Mouse (Mus musculus) c-Kit-negative CD71-positive TER-119-positive erythroid progenitor cells, embryonic 14.5 days (primary cell): Measurements from ENCODE around the gene Dll4.

Experiments
- DNase-seq: peaks from one replicate; pipeline ENCODE4 v3.0.0-alpha.2; 2013; ENCODE audit warnings: low read depth, low spot score

Dll4 gene

DNA sequence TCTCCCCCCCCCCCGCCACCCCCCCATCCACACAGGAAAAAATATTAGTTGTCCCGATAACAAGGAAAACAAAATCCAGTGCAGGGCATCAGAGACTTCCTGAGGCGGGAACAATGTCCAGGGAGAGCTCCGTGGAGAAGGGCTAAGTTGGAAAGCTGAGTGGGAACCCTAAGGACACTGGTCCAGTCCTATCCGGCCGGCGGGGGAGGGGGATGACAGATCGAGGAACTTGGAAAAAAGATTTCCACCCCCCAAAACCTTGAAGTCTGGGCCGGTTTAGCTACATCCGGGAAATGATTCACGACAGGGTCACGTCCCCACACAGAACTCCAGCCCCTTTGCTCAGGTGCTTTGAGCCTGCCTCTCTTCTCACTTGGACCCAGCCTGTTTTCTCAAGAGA lies 14.0 kb upstream of the Dll4 start:
- no peak for DNase-seq

DNA sequence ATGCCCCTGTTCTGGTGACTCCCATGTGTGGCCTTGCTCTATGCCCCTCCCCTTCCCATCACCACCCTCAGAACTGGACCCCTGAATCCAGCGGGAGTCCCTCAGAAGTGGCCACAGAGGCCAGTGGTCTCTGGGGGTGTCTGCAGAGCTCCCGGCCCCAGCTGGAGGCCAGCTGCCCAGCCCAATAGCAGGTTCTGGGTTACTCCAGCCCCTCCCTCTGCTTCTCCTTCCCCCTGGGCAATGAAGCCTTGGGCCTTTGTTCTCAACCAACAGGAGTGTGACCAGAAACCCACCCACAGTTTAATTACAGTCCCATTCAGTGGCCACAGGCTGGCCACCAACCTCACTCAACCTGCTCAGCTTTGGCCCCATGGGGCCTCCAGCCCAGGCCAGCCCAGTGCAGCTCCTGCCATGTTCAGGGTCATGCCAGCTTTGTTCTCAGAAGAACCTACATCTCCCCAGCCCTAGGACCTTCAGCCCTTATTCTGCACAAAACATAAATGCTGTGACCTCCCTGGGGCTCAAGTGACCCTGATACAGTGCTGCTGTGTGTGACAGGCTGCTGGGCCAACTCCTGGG lies 13.1 kb upstream of the Dll4 start:
- DNase-seq: no peak

DNA sequence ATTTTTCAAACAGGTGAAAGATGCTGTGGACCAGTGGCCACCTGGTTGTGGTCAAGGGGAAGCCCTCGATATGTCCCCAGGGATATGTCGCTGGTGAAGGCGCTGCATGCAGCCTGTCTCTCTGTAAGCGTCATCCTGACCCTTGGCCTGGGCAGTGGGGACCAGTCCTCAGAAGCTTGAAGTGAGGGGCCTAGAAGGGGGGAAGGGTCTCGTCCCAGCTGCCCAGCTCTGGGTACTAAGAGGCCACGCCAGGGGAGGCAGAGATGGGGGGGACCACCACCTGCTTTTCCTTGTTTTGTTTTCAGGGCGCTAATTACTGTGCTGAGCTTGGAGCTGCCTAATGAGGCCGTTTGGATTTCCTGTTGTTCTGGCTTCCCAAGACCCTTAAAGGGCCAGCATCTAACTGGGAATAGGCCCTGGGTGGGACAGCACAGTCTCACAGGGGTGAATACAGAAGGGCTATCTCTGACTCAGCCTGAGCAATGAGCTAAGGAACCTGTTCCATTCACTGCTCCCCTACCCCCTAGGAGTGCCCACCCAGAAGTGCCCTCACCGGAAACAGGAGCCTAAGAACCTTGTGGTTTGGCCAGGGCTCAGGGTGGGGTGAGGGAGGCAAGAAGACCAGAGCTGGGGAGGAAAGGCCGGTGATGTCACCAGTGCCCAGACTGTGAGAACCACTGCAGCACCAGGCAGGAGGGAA lies 11.7 kb upstream of the Dll4 start:
- DNase-seq: no peak

DNA sequence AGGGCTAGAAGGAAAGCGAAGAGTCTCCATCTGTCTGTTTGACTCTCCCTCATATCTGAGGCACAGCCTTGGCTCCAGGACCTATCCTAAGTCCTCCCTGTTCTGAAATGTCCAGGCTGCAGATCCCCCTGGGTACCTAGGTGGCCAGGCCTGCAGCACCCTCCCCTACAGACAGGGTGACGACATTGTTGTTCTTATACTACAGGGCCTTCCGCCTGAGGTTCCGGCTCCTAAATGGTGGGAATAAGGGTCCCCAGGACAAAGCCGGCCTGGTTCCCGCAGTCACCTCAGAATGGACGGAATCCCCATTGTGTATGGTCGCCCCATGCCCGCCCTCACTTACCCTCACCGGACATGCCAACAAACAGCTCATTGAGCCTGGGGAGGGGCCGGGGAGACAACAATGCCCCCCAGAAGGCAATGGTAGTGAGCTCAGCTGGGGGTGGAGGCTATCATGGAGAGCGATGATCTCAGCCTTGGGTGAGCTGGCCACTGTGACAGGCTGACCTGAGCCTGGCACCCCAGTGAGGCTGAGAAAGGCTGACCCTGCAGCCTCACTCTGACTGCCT lies 10.8 kb upstream of the Dll4 start:
- DNase-seq: no peak

DNA sequence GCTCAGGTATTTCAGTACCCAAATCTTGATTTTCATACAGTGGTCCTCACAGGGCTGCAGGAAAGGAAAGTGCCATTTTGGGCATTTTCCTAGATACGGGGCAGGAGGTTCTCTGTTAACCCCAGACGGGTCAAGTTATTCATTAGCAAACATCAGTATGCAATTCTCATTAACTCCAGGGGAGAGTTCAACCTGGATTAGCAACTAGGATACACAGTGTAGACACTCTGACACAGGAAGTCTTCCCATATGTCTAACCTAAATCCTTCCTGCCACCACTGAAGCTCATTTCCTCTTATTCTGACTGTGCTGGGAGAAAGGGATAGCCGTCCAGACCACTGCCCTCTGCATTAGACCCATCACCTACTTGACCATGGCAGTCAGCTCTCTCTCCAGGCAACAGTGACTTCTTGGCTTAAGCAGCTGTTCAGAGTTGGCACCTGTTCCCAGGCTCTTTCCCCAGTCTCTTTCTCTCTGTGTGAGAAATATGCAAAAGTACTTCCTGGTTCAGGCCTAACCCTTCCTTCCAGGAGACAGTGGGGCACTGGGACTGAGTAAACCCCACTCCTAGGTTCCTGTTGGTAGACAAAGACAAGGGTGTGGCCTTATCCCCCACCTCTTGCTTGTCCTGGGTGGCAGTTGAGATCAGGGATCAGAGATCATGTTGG lies 7.4 kb upstream of the Dll4 start:
- DNase-seq: no peak

DNA sequence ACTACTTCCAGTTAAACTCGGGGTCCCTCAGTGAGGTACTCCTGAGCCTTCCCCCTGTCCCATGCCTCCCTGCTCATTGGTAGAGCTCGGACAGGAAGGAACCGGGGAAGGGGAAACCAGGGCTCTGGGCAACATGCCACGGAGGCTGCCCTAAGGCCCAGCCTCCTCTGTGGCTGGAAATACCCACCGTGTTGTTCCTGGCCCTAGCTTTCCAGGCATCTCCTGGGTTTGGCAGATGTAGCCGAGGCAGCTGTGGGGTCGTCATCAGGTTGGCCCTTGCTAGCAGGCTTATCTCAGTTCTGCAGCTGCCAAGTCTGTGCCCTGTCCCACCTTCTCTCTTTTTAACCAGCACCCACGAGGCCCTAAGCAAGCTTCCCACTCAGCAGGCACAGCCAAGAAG lies 5.0 kb upstream of the Dll4 start:
- no peak for DNase-seq

DNA sequence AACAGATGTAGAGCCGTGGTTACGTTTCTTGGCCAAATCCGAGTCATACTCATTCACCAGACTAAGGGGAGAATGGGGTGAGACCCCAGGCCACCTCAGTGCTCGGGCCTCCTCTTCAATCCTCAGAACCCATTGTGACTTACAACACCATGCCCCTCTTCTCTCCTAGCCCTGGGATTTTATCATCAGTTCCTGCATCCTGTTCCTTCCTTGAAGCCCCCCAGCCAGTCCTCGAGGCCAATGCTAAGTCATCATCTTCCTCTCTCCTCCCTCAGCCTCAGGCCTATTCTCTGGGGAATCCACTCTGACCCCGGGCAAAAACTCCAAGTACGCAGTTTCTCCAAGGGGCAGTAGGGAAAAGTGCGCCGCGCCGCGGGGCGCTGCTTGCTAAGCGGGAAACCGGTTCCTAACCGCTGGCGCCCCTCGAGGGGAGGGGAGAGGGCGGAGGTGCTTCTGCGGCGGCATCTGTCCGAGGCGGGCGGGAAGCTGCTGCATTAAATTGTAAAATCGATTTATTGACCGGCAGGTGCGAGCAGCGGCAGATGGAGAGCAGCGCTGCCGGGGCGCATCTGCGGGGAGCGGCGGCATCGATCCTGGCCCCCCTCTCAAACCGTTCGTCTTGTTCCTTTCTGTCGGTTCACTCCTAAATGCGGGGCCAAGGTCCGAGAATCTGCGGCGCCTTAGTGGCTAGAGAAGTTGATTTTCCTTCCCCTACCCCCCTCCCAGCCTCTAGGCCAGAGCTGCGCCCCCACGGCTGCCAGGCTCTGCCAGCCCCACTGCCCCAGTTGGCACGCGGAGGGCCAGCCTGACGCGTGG lies 3.6 kb upstream of the Dll4 start:
- no peak for DNase-seq

DNA sequence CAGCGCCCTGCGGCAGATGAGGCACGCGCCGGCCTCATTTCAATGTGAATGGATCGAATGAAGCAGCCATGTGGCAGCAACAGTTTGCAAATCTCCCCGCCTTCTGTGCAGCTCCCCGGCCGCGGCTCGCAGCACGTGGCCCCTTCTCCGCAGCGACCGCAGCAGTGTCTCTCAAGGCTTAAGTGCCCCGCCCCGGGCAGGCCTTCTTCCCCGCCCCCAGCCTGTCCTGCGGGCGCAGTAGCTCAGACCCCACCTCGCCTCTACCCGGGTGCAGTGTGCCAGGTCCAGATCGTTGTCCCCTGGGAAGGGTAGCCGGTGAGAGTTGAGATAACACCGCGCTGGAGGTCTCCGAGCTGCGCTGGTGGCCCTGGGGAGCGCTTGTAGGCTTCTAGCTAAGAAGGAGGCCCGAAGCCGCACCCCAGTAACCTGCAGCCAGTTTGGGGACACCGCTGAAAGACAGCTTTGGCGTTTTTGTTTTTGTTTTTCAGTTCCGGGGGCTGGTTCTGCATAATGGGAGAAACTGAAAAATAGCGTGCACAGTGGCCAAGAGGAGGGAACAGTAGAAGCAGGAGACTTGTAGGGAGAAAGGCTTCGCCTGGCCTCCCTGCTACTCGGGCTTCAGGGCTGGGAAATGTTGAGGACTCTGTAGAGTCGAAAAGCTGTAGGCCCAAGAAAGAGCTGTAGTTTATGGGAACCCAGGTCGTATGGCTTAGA lies 2.8 kb upstream of the Dll4 start:
- no peak for DNase-seq

DNA sequence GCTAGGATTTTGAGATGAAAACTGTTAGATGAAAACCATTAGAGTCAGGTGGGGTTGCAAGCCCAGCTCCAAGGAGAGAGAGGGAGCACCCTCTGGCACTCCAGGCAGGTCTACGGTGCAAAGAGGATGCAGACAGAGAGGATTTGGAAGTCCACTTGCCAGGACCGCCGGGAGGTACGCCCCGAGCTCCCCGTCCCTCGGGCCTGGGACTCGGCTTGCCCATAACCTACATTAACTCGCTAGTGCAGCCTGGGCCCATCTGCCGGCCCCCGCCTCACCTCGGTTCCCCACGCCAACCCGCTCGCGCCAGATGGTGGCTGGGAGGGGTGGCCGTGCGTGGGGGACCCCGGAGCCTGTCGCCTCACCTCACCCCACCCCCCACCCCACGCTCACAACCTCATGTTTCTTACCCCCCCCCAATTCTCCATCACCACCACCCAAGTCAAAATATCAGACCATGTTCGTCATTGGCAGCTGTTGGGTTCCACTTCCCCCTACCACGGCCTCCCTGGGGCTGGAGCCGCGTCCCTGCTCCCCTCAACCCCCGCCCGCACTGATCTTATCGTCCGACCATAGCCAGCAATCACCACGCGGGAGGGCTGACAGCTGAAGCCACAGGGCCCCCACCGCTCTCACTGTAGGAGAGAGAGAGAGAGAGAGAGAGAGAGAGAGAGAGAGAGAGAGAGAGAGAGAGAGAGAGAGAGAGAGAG lies 1.6 kb upstream of the Dll4 start:
- no peak for DNase-seq

DNA sequence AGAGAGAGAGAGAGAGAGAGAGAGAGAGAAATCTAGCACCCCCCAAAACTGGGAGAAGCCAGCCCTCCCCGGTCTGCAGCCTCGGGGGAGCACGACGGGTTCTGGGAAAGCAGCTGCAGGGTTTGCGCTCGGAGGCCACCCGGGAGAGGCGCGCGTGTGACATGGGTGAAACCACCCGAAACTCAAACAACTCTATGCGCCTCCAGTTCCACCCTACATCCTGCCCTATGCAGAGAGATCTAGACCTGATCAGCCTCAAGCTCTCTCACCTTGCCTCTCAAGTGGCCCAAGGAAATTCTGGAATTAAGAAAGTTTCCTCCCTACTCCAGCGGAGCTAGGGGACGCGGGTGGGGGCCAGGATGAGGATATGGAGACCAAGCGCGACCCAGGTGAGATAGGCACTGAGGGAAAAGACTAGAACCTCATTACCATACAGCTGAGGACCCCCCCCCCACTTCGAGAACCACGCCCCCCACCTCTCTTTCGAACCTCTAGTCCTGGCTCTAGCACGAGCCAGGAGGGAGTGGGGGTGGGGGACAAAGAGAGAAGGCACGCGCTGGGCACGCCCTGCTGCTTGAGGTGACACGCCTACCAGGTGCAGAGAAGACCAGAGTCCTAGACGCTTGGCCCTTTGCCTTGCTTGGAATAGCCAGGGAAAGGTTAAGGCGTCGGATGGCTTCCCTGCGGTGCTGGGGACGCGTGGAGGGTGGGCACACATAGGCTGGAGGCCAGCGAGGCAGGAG lies 837 bp upstream of the Dll4 start:
- DNase-seq: no peak

DNA sequence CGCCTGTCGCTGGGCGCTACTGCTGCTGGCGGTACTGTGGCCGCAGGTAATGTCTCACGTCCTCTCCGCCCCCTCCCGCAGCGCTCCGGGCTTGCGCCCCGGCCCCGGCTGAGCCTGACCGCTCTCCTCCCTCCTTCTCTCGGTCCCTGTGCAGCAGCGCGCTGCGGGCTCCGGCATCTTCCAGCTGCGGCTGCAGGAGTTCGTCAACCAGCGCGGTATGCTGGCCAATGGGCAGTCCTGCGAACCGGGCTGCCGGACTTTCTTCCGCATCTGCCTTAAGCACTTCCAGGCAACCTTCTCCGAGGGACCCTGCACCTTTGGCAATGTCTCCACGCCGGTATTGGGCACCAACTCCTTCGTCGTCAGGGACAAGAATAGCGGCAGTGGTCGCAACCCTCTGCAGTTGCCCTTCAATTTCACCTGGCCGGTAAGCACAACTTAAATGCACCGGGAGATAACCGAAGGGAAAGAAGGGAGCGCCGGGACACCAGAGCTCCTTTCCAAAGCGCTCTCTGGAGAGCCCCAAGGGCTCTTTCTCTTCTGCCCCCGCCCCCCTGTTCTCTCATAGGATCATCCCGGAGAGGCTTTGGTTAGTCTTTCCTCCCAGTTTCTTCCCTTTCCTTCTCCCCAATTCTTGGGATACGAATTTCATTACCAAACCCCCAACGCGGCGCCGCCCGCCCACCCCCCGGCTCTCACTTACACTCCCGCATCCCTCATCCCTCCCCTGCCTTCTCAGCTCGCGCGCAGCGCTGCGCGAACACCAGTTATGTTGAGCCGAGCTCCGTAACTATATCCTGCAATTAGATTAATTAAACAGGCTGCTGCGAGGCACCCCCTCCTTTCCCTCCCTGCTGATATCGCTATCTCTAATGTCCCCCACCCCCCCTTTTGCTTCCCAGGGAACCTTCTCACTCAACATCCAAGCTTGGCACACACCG lies 847 bp downstream of the Dll4 start:
- DNase-seq: no peak

DNA sequence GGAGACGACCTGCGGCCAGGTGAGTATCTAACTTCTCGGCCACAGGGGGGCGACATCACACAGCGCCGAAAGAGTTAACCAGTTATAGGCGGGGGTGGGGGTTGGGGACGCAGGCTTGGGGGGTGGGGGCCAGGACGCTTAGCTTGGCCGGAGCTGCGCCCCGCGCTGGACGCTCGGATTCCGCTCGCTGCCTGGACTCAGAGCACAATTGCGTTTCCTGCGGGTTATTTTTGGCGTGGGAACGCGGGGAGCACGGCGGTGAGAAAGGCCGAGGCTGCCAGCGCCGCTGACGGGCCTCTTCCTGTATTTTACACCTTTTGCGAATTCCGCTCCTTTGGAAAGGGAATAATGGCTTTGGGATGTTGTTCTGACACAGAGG lies 1.5 kb downstream of the Dll4 start:
- DNase-seq: no peak

DNA sequence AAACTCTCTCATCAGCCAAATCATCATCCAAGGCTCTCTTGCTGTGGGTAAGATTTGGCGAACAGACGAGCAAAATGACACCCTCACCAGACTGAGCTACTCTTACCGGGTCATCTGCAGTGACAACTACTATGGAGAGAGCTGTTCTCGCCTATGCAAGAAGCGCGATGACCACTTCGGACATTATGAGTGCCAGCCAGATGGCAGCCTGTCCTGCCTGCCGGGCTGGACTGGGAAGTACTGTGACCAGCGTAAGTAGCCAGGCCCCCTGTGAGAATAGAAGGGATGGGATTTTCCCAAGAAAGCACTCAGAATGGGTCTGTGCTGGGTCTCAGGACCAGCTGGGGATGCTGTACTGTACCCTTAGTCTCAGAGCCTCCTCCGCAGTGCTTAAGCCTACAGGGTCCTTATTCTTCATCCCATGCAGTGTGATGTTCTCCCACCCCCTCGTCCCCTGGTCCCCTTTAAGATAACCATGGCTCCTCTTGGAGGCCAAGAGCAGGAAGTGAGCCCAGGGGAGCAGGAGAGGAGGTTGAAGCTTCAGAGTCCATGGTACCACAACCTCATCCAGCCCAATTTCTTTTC lies 2.5 kb downstream of the Dll4 start:
- no peak for DNase-seq

DNA sequence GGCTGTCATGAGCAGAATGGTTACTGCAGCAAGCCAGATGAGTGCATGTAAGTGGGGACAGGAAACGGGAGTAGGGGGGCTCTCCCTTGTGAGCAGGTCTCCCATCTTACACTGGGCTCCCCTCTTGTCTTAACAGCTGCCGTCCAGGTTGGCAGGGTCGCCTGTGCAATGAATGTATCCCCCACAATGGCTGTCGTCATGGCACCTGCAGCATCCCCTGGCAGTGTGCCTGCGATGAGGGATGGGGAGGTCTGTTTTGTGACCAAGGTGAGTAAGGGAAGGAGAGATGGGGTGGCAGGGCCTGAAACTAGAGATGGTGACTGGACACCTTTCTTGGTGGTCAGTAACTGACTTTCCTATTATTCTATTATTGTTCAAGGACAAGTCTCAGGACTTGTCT lies 3.0 kb downstream of the Dll4 start:
- DNase-seq: no peak

DNA sequence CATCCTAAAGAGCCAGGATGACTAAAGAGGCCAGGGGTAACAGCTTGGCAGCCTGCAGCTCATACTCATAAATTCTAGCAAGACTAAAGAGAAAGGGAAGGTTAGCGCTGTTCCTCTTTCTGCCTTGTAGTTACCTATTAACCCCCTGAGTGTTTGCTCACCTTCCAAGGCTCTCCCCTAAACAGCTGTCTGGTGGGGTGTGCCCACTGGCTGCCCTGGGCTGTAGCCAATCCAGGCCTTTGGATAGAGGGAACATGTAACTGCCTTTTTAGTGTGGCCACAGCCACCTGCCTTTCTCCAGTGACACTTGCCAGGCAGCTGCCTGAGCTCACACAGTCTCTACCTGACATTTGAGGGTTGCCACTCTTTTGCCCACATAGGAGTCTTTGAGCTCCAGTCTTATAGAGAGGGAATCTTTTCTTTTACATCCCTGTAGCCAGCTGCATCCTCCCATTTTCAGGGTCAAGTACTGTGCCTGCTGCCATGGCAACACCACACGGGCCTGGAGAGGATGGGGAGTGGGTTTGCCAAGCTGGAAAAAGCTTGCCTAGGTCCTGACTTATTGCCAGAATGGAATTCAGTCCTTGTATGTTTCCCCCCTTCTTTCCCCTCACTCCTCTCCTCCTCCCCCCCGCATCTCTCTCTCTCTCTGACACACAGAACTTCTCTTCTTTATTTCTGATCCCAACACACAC lies 3.7 kb downstream of the Dll4 start:
- no peak for DNase-seq

DNA sequence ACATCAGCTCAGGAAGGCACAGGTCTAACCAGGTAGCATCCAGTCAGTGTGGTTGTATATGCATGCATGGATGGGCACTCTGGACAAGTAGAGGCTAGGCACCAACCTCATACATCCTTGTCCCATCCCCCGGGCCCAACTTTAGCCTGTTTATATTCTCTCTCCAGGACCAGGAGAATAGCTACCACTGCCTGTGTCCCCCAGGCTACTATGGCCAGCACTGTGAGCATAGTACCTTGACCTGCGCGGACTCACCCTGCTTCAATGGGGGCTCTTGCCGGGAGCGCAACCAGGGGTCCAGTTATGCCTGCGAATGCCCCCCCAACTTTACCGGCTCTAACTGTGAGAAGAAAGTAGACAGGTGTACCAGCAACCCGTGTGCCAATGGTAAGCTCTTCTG lies 5.2 kb downstream of the Dll4 start:
- DNase-seq: no peak

DNA sequence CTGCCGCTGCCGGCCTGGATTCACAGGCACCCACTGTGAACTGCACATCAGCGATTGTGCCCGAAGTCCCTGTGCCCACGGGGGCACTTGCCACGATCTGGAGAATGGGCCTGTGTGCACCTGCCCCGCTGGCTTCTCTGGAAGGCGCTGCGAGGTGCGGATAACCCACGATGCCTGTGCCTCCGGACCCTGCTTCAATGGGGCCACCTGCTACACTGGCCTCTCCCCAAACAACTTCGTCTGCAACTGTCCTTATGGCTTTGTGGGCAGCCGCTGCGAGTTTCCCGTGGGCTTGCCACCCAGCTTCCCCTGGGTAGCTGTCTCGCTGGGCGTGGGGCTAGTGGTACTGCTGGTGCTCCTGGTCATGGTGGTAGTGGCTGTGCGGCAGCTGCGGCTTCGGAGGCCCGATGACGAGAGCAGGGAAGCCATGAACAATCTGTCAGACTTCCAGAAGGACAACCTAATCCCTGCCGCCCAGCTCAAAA lies 6.6 kb downstream of the Dll4 start:
- DNase-seq: no peak

DNA sequence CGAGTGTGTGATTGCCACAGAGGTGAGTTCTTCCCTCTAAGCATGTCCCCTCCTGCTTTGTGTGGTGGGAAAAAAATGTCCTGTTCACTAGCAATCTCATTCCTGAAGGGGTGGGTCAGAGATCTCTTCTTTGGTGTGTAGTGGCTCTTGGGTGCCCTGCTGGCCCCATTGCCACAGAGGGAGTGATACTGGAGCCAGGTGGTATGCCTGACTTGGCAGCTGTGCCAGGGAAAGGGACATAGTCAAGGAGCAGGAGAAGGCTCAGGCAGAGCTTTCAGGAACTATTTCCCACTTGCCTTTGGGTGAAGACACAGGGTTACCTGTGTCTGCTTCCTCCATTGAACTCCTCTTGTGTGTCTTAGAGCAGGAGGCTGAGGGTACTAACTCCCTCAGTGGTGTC lies 8.6 kb downstream of the Dll4 start:
- DNase-seq: no peak
